Mouse (Mus musculus): ENCODE results near the gene Fibp. TPM values are rescaled to one million over a fixed set of nuclear protein-coding genes. Genes with fewer than 3 reads are reported as not detected.
A peak's percentile ranks its signal among the peaks of the same experiment; 100 is the strongest.

The Fibp gene
- polyA plus RNA-seq, 1 experiment from 2014 or later = 101 TPM

- ATAC-seq (ENCODE audit: insufficient read depth) (peak; percentile 93), DNase-seq (peak; percentile 98)
- Histone ChIP-seq H3K4me3 (ENCODE audit: low read depth, low read length) (peak within 1 kb of the TSS; percentile 91), H3K9me3 (ENCODE audit: low read depth, low read length) (no peaks in the 10 kb centered on the region), H3K27ac (ENCODE audit: low read depth) (peak within 1 kb of the TSS; percentile 90), H3K36me3 (ENCODE audit: insufficient read depth) (peaks cover 48% of the 10 kb centered on the region), H3K9ac (peak within 1 kb of the TSS; percentile 93), H3K4me2 (peak within 1 kb of the TSS; percentile 91), H3K4me1 (ENCODE audit: insufficient read depth) (peaks cover 16% of the 10 kb centered on the region; the same call in 1 of the 2 replicates), H3K27me3 (ENCODE audit: insufficient read depth, low read length) (no peaks in the 10 kb centered on the region)
- no peak for TF ChIP-seq CTCF (IDR thresholded peaks at IDR 0.05; ENCODE audit: low read depth)
- WGBS = under 1% methylated on average over 85 of the region's 87 CpGs
Measured at GRCm38 (mm10) chr19:5424782-5425741, 35.4 kb upstream of the Fibp start, which contains the start of the genes Drap1 and AI837181. Gene Drap1, minus strand, starts transcription at chr19:5424979. Gene AI837181, plus strand, starts transcription at chr19:5425144.

DNA sequence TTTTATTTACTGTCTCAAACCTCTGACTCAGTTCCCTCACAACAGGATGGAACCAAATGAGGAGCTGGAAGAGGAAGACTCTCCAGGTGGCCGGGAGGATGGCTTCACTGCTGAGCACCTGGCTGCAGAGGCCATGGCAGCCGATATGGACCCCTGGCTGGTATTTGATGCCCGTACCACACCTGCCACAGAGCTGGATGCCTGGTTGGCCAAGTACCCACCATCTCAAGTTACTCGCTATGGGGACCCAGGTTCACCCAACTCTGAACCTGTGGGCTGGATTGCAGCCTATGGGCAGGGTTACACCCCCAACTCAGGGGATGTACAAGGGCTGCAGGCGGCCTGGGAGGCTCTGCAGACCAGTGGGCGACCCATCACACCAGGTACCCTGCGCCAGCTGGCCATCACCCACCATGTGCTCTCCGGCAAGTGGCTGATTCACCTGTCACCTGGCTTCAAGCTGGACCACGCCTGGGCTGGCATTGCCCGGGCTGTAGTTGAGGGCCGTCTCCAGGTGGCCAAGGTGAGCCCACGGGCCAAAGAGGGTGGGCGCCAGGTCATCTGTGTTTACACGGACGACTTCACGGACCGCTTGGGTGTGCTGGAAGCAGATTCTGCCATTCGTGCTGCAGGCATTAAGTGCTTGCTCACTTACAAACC is 34.4 kb upstream of the Fibp start:
- DNase-seq (no peak), ATAC-seq (ENCODE audit: insufficient read depth) (no peak)
- no peak for TF ChIP-seq CTCF (IDR thresholded peaks at IDR 0.05; ENCODE audit: low read depth)
- H3K27me3 ChIP-seq (ENCODE audit: insufficient read depth, low read length) = no peaks in the 10 kb centered on the region
- H3K4me2 ChIP-seq = peak overlapping the region; percentile 91
- H3K4me3 ChIP-seq (ENCODE audit: low read depth, low read length) = peak overlapping the region; percentile 91
- H3K27ac ChIP-seq (ENCODE audit: low read depth) = peak overlapping the region; percentile 86; the same call in 1 of the 2 replicates
- 84% methylated on average over 18 of the region's 18 CpGs for WGBS
- no peaks in the 10 kb centered on the region for H3K9me3 ChIP-seq (ENCODE audit: low read depth, low read length)
- H3K9ac ChIP-seq = peak overlapping the region; percentile 93
- H3K4me1 ChIP-seq (ENCODE audit: insufficient read depth) = peaks cover 16% of the 10 kb centered on the region; the same call in 1 of the 2 replicates
- peaks cover 39% of the 10 kb centered on the region for H3K36me3 ChIP-seq (ENCODE audit: insufficient read depth)

GRCm38 (mm10) chr19:5426640-5427290 is 33.6 kb upstream of the Fibp start:
- Histone ChIP-seq H3K9ac (no peak overlapping the region), H3K4me2 (peak overlapping the region; percentile 91)
- 91% methylated on average over 13 of the region's 13 CpGs for WGBS

DNA sequence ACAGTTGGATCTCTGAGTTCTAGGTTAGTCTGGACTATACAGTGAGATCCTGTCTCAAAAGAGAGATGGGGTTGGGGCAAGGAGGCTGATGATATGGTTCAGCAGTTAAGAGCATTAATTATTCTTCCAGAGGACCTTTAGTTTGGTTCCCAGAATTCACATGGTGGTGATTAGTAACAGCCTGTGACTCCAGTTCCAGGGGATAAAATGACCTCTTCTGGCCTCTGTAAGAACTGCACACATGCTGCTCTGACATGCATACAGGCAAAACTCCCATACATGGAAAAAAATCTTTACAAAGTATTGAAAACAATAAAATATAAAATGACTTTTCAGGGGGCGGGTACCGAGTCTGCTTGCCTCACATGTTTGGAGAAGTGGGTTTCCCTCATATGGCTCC is 32.3 kb upstream of the Fibp start:
- Histone ChIP-seq H3K27ac (ENCODE audit: low read depth) (no peak overlapping the region), H3K4me2 (no peak overlapping the region), H3K9me3 (ENCODE audit: low read depth, low read length) (no peaks in the 10 kb centered on the region), H3K4me3 (ENCODE audit: low read depth, low read length) (no peak overlapping the region), H3K4me1 (ENCODE audit: insufficient read depth) (peaks cover 15% of the 10 kb centered on the region; the same call in 1 of the 2 replicates), H3K27me3 (ENCODE audit: insufficient read depth, low read length) (no peaks in the 10 kb centered on the region), H3K9ac (no peak overlapping the region), H3K36me3 (ENCODE audit: insufficient read depth) (peaks cover 22% of the 10 kb centered on the region)
- TF ChIP-seq CTCF (IDR thresholded peaks at IDR 0.05; ENCODE audit: low read depth) = peak; percentile 61
- DNase-seq (peak; percentile 75), ATAC-seq (ENCODE audit: insufficient read depth) (no peak)
- 80% methylated on average over 2 of the region's 2 CpGs for WGBS

More at GRCm38 (mm10) chr19:5426640-5427290, 33.6 kb upstream of the Fibp start:
- H3K4me3 ChIP-seq (ENCODE audit: low read depth, low read length) = peak overlapping the region; percentile 91
- peaks cover 16% of the 10 kb centered on the region; the same call in 1 of the 2 replicates for H3K4me1 ChIP-seq (ENCODE audit: insufficient read depth)
- DNase-seq (no peak), ATAC-seq (ENCODE audit: insufficient read depth) (no peak)
- no peaks in the 10 kb centered on the region for H3K9me3 ChIP-seq (ENCODE audit: low read depth, low read length)
- H3K27ac ChIP-seq (ENCODE audit: low read depth) = no peak overlapping the region
- no peak for TF ChIP-seq CTCF (IDR thresholded peaks at IDR 0.05; ENCODE audit: low read depth)
- H3K27me3 ChIP-seq (ENCODE audit: insufficient read depth, low read length) = no peaks in the 10 kb centered on the region
- peaks cover 35% of the 10 kb centered on the region for H3K36me3 ChIP-seq (ENCODE audit: insufficient read depth)

DNA sequence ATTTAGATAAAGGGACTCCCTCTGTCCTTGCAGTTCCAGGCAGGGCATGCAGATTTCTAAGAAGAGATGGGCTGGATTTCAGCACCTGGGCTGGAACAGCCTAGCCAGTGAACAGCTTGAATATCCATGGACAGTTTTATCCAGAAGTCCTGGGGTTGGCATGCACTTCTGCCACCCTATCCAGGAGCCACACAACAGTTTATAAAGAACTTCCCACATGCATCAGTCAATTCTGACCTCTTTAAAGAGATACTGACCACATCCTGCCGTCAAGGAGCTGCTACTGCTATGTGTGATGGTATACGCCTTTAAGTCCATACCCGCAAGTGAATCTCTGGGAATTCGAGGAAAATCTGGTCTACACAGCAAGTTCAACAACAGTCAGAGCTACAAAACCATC is 31.2 kb upstream of the Fibp start:
- H3K27ac ChIP-seq (ENCODE audit: low read depth) = no peak overlapping the region
- no peak overlapping the region for H3K9ac ChIP-seq
- H3K4me1 ChIP-seq (ENCODE audit: insufficient read depth) = peaks cover 16% of the 10 kb centered on the region
- H3K36me3 ChIP-seq (ENCODE audit: insufficient read depth) = peaks cover 20% of the 10 kb centered on the region
- ATAC-seq (ENCODE audit: insufficient read depth) (no peak), DNase-seq (no peak)
- no peak overlapping the region for H3K4me2 ChIP-seq
- 74% methylated on average over 4 of the region's 4 CpGs for WGBS
- H3K27me3 ChIP-seq (ENCODE audit: insufficient read depth, low read length) = no peaks in the 10 kb centered on the region
- H3K4me3 ChIP-seq (ENCODE audit: low read depth, low read length) = no peak overlapping the region
- no peak for TF ChIP-seq CTCF (IDR thresholded peaks at IDR 0.05; ENCODE audit: low read depth)
- no peaks in the 10 kb centered on the region for H3K9me3 ChIP-seq (ENCODE audit: low read depth, low read length)

GRCm38 (mm10) chr19:5429806-5430205 is 30.6 kb upstream of the Fibp start:
- no peak for TF ChIP-seq CTCF (IDR thresholded peaks at IDR 0.05; ENCODE audit: low read depth)
- Histone ChIP-seq H3K4me1 (ENCODE audit: insufficient read depth) (peaks cover 16% of the 10 kb centered on the region), H3K4me3 (ENCODE audit: low read depth, low read length) (no peak overlapping the region), H3K27ac (ENCODE audit: low read depth) (no peak overlapping the region), H3K36me3 (ENCODE audit: insufficient read depth) (peaks cover 20% of the 10 kb centered on the region), H3K9ac (no peak overlapping the region), H3K27me3 (ENCODE audit: insufficient read depth, low read length) (no peaks in the 10 kb centered on the region), H3K4me2 (no peak overlapping the region), H3K9me3 (ENCODE audit: low read depth, low read length) (no peaks in the 10 kb centered on the region)
- no peak for DNase-seq
- WGBS = 60% methylated on average over 8 of the region's 8 CpGs
- ATAC-seq (ENCODE audit: insufficient read depth) = no peak

Data from lung, embryonic 14.5 days (tissue).